ENCODE assay signal across 19 mouse cellular contexts in the genomic region with DNA sequence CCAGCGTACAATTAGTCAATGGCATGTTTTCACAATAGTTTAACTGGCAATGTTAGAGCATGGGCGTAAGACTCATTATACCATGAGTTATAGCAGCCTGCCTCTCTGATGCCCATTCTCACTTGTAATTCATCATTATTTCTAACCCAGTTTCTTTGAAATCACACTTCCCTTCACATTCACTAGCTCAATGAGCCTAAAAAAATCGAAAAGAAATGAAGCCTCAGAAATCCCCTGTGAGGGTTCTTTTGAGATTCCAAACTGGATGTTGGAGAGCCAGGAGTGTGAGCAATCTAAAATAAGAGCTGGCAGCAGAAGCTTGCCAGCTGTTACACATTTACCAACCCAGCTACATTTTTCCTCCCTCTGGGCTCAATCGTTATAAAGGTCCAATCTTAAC.
DNase-seq lines count a peak whose midpoint lies in the region; ATAC-seq lines count a peak whose summit lies in the region.
"Had no signal": no experiment of that assay in that cellular context is flagged by ENCODE, and none has a peak within 500 bp of the region (broad histone marks: within the 10 kb centered on the region; RNA-seq: fewer than 3 reads in every experiment).

No protein-coding gene starts in this region.

- no peak overlapping the region for H3K4me3 ChIP-seq in forebrain, embryonic 11.5 days (ENCODE audit: low read depth, low read length)
- H3K4me3 ChIP-seq in forebrain, embryonic 10.5 days = no peak overlapping the region
- H3K4me3 ChIP-seq in forebrain, embryonic 12.5 days (replicated peaks) = no peak overlapping the region
- no peak overlapping the region for H3K4me3 ChIP-seq in midbrain, embryonic 15.5 days
- H3K4me3 ChIP-seq: heart, embryonic 12.5 days; limb, embryonic 12.5 days; neural tube, embryonic 15.5 days; stomach, embryonic 15.5 days had no signal

- WGBS in forebrain, embryonic 11.5 days = 39% methylated on average over 4 of the region's 4 CpGs
- WGBS in forebrain, embryonic 10.5 days = 60% methylated on average over 4 of the region's 4 CpGs
- WGBS in forebrain, embryonic 12.5 days = 19% methylated on average over 4 of the region's 4 CpGs
- whole genome bisulfite sequencing in midbrain, embryonic 15.5 days = 64% methylated on average over 4 of the region's 4 CpGs

- ATAC-seq in forebrain, embryonic 11.5 days (replicated peaks; ENCODE audit: low FRiP score) = peak; percentile 84
- ATAC-seq in forebrain, embryonic 12.5 days (ENCODE audit: low FRiP score) = peak; percentile 86; the same call in 1 of the 2 replicates
- no peak for ATAC-seq in midbrain, embryonic 15.5 days (replicated peaks)
- ATAC-seq: liver, postnatal 0 days had no signal

- no peaks in the 10 kb centered on the region for H3K9me3 ChIP-seq in forebrain, embryonic 11.5 days (ENCODE audit: control insufficient read depth, low read length)
- no peaks in the 10 kb centered on the region for H3K9me3 ChIP-seq in forebrain, embryonic 10.5 days
- no peaks in the 10 kb centered on the region for H3K9me3 ChIP-seq in forebrain, embryonic 12.5 days
- H3K9me3 ChIP-seq in midbrain, embryonic 15.5 days = no peaks in the 10 kb centered on the region
- H3K9me3 ChIP-seq: heart, embryonic 12.5 days; limb, embryonic 12.5 days; neural tube, embryonic 15.5 days; stomach, embryonic 15.5 days had no signal

- no peak for DNase-seq in forebrain, embryonic 11.5 days (ENCODE audit: low spot score)
- no peak for DNase-seq in forebrain, embryonic 10.5 days (ENCODE audit: extremely low spot score, low spot score)
- peak; percentile 13 to 37 for DNase-seq in left cerebral cortex, adult 9 months (ENCODE audit: low spot score in 2 of 2)
- no peak for DNase-seq in left cerebral cortex, adult 18-20 months (ENCODE audit: low spot score in 2 of 2)
- peak; percentile 33 for DNase-seq in 3T3-L1 (ENCODE audit: low read depth, low spot score)
- no peak for DNase-seq in layer of hippocampus, adult 11-12 months (ENCODE audit: low spot score)
- DNase-seq: cerebellum, adult 2 months; heart, postnatal 36 days; liver, postnatal 0 days; retina, postnatal 1 day; thymus, postnatal 14 days had no signal

- H3K4me2 ChIP-seq in forebrain, embryonic 11.5 days (ENCODE audit: low read depth, low read length, severe bottlenecking) = no peak overlapping the region
- H3K4me2 ChIP-seq in forebrain, embryonic 12.5 days = no peak overlapping the region
- no peak overlapping the region for H3K4me2 ChIP-seq in midbrain, embryonic 15.5 days
- H3K4me2 ChIP-seq: heart, embryonic 12.5 days; limb, embryonic 12.5 days; midbrain, embryonic 11.5 days; neural tube, embryonic 15.5 days; stomach, embryonic 15.5 days had no signal

- H3K27ac ChIP-seq in forebrain, embryonic 11.5 days (ENCODE audit: low read depth, low read length) = no peak overlapping the region
- no peak overlapping the region for H3K27ac ChIP-seq in forebrain, embryonic 10.5 days
- no peak overlapping the region for H3K27ac ChIP-seq in forebrain, embryonic 12.5 days
- H3K27ac ChIP-seq in midbrain, embryonic 15.5 days = no peak overlapping the region
- H3K27ac ChIP-seq: kidney, postnatal 0 days; limb, embryonic 12.5 days; neural tube, embryonic 15.5 days; stomach, embryonic 15.5 days had no signal

- no peaks in the 10 kb centered on the region for H3K36me3 ChIP-seq in forebrain, embryonic 11.5 days (ENCODE audit: control insufficient read depth, insufficient read depth, low read length)
- H3K36me3 ChIP-seq in forebrain, embryonic 10.5 days (replicated peaks) = no peaks in the 10 kb centered on the region
- H3K36me3 ChIP-seq in forebrain, embryonic 12.5 days (replicated peaks) = no peaks in the 10 kb centered on the region
- no peaks in the 10 kb centered on the region for H3K36me3 ChIP-seq in midbrain, embryonic 15.5 days (replicated peaks)
- H3K36me3 ChIP-seq: heart, embryonic 12.5 days; limb, embryonic 12.5 days; neural tube, embryonic 15.5 days; stomach, embryonic 15.5 days had no signal

- H3K27me3 ChIP-seq in forebrain, embryonic 11.5 days (ENCODE audit: control insufficient read depth, insufficient read depth, low read length) = no peaks in the 10 kb centered on the region
- H3K27me3 ChIP-seq in forebrain, embryonic 10.5 days (ENCODE audit: poor library complexity, severe bottlenecking) = no peaks in the 10 kb centered on the region; the same call in 1 of the 2 replicates
- no peaks in the 10 kb centered on the region for H3K27me3 ChIP-seq in forebrain, embryonic 12.5 days
- no peaks in the 10 kb centered on the region for H3K27me3 ChIP-seq in midbrain, embryonic 15.5 days (replicated peaks)
- H3K27me3 ChIP-seq: limb, embryonic 12.5 days; neural tube, embryonic 15.5 days; stomach, embryonic 15.5 days had no signal

- no peak overlapping the region for H3K9ac ChIP-seq in forebrain, embryonic 11.5 days (ENCODE audit: low read length)
- H3K9ac ChIP-seq in forebrain, embryonic 12.5 days = no peak overlapping the region
- H3K9ac ChIP-seq in midbrain, embryonic 15.5 days = no peak overlapping the region
- H3K9ac ChIP-seq: heart, embryonic 12.5 days; limb, embryonic 12.5 days; liver, postnatal 0 days; neural tube, embryonic 15.5 days; stomach, embryonic 15.5 days had no signal

- H3K4me1 ChIP-seq in forebrain, embryonic 11.5 days (replicated peaks; ENCODE audit: control insufficient read depth, insufficient read depth, low read length) = no peaks in the 10 kb centered on the region
- H3K4me1 ChIP-seq in forebrain, embryonic 10.5 days = peaks cover 28% of the 10 kb centered on the region
- H3K4me1 ChIP-seq in forebrain, embryonic 12.5 days = peaks cover 2% of the 10 kb centered on the region; the same call in 1 of the 2 replicates
- H3K4me1 ChIP-seq in midbrain, embryonic 15.5 days = no peaks in the 10 kb centered on the region
- H3K4me1 ChIP-seq: heart, embryonic 12.5 days; limb, embryonic 12.5 days; neural tube, embryonic 15.5 days; stomach, embryonic 15.5 days had no signal

Comparison
In these comparisons a context has a peak if more than half of its experiments do, and no peak if none do; other contexts are left out.
1. DNase-seq: peak in left cerebral cortex, adult 9 months (2 of 2) and 3T3-L1 (single experiment); none in forebrain, embryonic 11.5 days (single experiment), forebrain, embryonic 10.5 days (single experiment), left cerebral cortex, adult 18-20 months (0 of 2) and layer of hippocampus, adult 11-12 months (single experiment).